Mouse (Mus musculus) ES-E14 (cell line): ENCODE data around the gene Ap1b1. TPM values are rescaled to one million over a fixed set of nuclear protein-coding genes. Genes with fewer than 3 reads are reported as not detected.
A peak's percentile ranks its signal among the peaks of the same experiment; 100 is the strongest.

Experiments
- DNase-seq: peaks from one replicate; pipeline ENCODE4 v3.0.0-alpha.2; 2013; ENCODE audit warnings: low read depth, low spot score
- H3K27ac ChIP-seq: 2 replicates; pipeline ENCODE4 v1.5.1; 2012; ENCODE audit warnings: low read depth, mild to moderate bottlenecking, low read length, moderate library complexity, mixed read lengths; ENCODE audit not compliant: poor library complexity, insufficient read depth, severe bottlenecking
- H3K36me3 ChIP-seq: 2 replicates; pipeline ENCODE4 v1.6.1; 2012; ENCODE audit warnings: mild to moderate bottlenecking, low read length, moderate library complexity, mixed read lengths; ENCODE audit not compliant: control insufficient read depth, poor library complexity, insufficient read depth, severe bottlenecking
- H3K4me1 ChIP-seq, 2 experiments: fragments of 150-350 bp in 1 of 2; sonication (generic) in 1 of 2; 2 replicates each; pipeline ENCODE4 v1.6.1; 2012; ENCODE audit warnings: low read length in 2 of 2, mild to moderate bottlenecking in 1 of 2, mixed read lengths in 1 of 2; ENCODE audit not compliant: control insufficient read depth in 2 of 2, insufficient read depth in 2 of 2, poor library complexity in 1 of 2
- H3K4me3 ChIP-seq, 2 experiments: fragments of 150-350 bp in 1 of 2; sonication (generic) in 1 of 2; 2 replicates each; pipeline ENCODE4 v1.5.1; 2012; ENCODE audit warnings: low read length in 2 of 2, low read depth in 1 of 2, mild to moderate bottlenecking in 1 of 2, mixed read lengths in 1 of 2; ENCODE audit not compliant: insufficient read depth in 1 of 2, poor library complexity in 1 of 2, severe bottlenecking in 1 of 2
- H3K9ac ChIP-seq: 2 replicates; pipeline ENCODE4 v1.6.1; 2012; ENCODE audit warnings: low read depth, mild to moderate bottlenecking, low read length, mixed read lengths; ENCODE audit not compliant: poor library complexity, insufficient read depth, severe bottlenecking
- H3K9me3 ChIP-seq: fragments of 150-350 bp; sonication (generic); 2 replicates; pipeline ENCODE4 v1.6.1; 2012; ENCODE audit warnings: low read depth, mild to moderate bottlenecking, low read length; ENCODE audit not compliant: control insufficient read depth, insufficient read depth
- CHD2 ChIP-seq: IDR thresholded peaks from 2 replicates; pipeline ENCODE4 v1.6.1; 2014; ENCODE audit warnings: mild to moderate bottlenecking, low read depth, low read length, inconsistent platforms
- HCFC1 ChIP-seq: IDR thresholded peaks from 2 replicates; pipeline ENCODE4 v1.6.1; 2012; ENCODE audit warnings: low read length, inconsistent platforms, borderline replicate concordance; ENCODE audit not compliant: insufficient read depth
- MAFK ChIP-seq: IDR thresholded peaks from 2 replicates; pipeline ENCODE4 v1.6.1; 2014; ENCODE audit warnings: mild to moderate bottlenecking, low read depth, low read length, inconsistent platforms; ENCODE audit not compliant: insufficient read depth
- ZC3H11A ChIP-seq: IDR thresholded peaks from 2 replicates; pipeline ENCODE4 v1.6.1; 2012; ENCODE audit warnings: low read depth, mild to moderate bottlenecking, inconsistent platforms, low read length, borderline replicate concordance
- ZNF384 ChIP-seq: IDR thresholded peaks from 2 replicates; pipeline ENCODE4 v1.6.1; 2012; ENCODE audit warnings: low read depth, low read length, inconsistent platforms
- in situ Hi-C, 2 experiments: fragments of 600-800 bp; cut with MboI; formaldehyde crosslinking; loops; one replicate each; pipeline ENCODE4 v1.15.1; 2025; ENCODE audit warnings: low sequenced_read_pairs in 2 of 2, inconsistent platforms in 1 of 2; ENCODE audit not compliant: unreplicated experiment in 2 of 2
- total RNA-seq: library from RNA; depleted of rRNA; stranded (reverse); fragments of 300-350 nt; gene quantifications from 2 replicates; pipeline ENCODE4 v1.2.3, GENCODE M21; 2012

Gene Ap1b1
- total RNA-seq, 1 experiment: 42.4 TPM

DNA sequence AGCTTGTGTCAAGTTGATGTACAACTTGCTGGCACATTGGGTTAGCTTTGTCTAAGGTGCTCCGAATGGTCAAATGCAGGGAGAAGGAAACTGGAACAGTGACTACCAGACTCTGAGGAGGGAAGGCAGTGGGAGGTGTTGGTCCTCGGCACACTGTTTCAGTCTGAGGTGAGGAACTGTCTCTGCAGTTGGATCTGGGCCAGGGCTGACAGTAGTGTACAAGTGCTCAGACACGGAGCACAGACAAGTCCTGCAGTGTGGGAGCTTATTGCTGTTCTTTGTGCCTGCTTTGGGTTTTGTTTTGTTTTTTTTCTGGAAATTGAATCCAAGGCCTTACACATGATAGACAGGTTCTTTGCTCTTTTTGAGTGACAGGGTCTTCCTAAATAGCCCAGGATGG is 3.6 kb upstream of the Ap1b1 start:
- Histone ChIP-seq H3K36me3 (no peaks in the 10 kb centered on the region), H3K27ac (no peak overlapping the region), H3K9ac (no peak overlapping the region), H3K4me3 (no peak overlapping the region), H3K4me1 (peaks cover 3 to 4% of the 10 kb centered on the region in 2 experiments; a peak in 1 of 4 replicates), H3K9me3 (no peaks in the 10 kb centered on the region)
- TF ChIP-seq ZC3H11A (no peak), ZNF384 (no peak), MAFK (no peak), CHD2 (no peak), HCFC1 (no peak)
- no peak for DNase-seq
- in situ Hi-C loops: no loop called here

GRCm38 (mm10) chr11:4983538-4983937 is 3.1 kb upstream of the Ap1b1 start:
- H3K9me3 ChIP-seq: no peaks in the 10 kb centered on the region
- H3K27ac ChIP-seq: no peak overlapping the region
- no peak for TF ChIP-seq MAFK
- peaks cover under 1% of the 10 kb centered on the region; the same call in 1 of the 2 replicates for H3K36me3 ChIP-seq
- in situ Hi-C loops: no loop called here
- no peak for DNase-seq
- no peak overlapping the region for H3K4me3 ChIP-seq
- no peak overlapping the region for H3K9ac ChIP-seq
- peaks cover 3 to 4% of the 10 kb centered on the region in 2 experiments; a peak in 1 of 4 replicates for H3K4me1 ChIP-seq

GRCm38 (mm10) chr11:4984249-4984648 is 2.4 kb upstream of the Ap1b1 start:
- Histone ChIP-seq H3K4me3 (no peak overlapping the region), H3K27ac (no peak overlapping the region), H3K9ac (no peak overlapping the region), H3K9me3 (no peaks in the 10 kb centered on the region), H3K4me1 (peaks cover 3 to 4% of the 10 kb centered on the region in 2 experiments; a peak in 1 of 4 replicates), H3K36me3 (peaks cover 3% of the 10 kb centered on the region; the same call in 1 of the 2 replicates)
- TF ChIP-seq ZNF384 (no peak), CHD2 (no peak), MAFK (no peak), ZC3H11A (no peak), HCFC1 (no peak)
- in situ Hi-C loops: no loop called here
- no peak for DNase-seq

GRCm38 (mm10) chr11:4984799-4985198 is 1.8 kb upstream of the Ap1b1 start:
- no peak for DNase-seq
- TF ChIP-seq ZC3H11A (no peak), HCFC1 (no peak), CHD2 (no peak), MAFK (no peak), ZNF384 (no peak)
- no peaks in the 10 kb centered on the region for H3K9me3 ChIP-seq
- H3K27ac ChIP-seq: no peak overlapping the region
- H3K36me3 ChIP-seq: peaks cover 4% of the 10 kb centered on the region; the same call in 1 of the 2 replicates
- peaks cover 3 to 4% of the 10 kb centered on the region in 2 experiments; a peak in 1 of 4 replicates for H3K4me1 ChIP-seq
- no peak overlapping the region for H3K9ac ChIP-seq
- no peak overlapping the region for H3K4me3 ChIP-seq
- in situ Hi-C loops: no loop called here

GRCm38 (mm10) chr11:4987487-4987852 is 846 bp downstream of the Ap1b1 start:
- Histone ChIP-seq H3K4me1 (peaks cover 3 to 4% of the 10 kb centered on the region in 2 experiments; a peak in 1 of 4 replicates), H3K9ac (peak overlapping the region; percentile 75), H3K9me3 (no peaks in the 10 kb centered on the region), H3K27ac (no peak overlapping the region), H3K4me3 (peak overlapping the region; percentile 79 to 99), H3K36me3 (peaks cover 4% of the 10 kb centered on the region; the same call in 1 of the 2 replicates)
- no peak for DNase-seq
- TF ChIP-seq MAFK: no peak
- in situ Hi-C loops: no loop called here
